Mouse (Mus musculus): ENCODE measurements around the gene Ndufc2.

DNA sequence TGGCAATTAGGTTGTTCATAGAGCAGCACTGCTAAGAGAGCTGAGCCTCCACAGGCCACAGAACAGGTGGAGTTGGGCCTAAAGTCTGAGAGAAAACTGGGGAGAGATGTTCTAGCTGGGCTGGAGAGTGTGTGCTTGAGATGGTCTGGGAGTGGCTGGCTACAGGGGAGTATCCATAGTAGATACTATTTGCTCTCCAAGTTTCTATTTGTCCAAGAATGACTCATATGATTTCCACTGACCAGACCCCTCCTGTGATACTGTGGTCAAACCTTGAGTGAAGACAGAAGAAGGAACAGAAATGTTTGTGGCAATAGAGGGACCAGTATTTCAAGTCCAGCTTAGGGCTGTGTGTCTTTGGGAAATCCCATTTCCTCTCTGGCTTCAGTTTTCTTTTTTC, 39.2 kb downstream of the Ndufc2 start:
- TF ChIP-seq CTCF (IDR thresholded peaks at IDR 0.05; ENCODE audit: control insufficient read depth, insufficient read depth, insufficient read length): no peak
- TF ChIP-seq MYOD1 (IDR thresholded peaks at IDR 0.05; ENCODE audit: control insufficient read depth, insufficient read length, low read depth): no peak
- TF ChIP-seq MAX (IDR thresholded peaks at IDR 0.05): no peak

Measured in C2C12 (cell line).